Mouse (Mus musculus): ENCODE results near the gene Gck. TPM values are rescaled to one million over a fixed set of nuclear protein-coding genes. Genes with fewer than 3 reads are reported as not detected.

Gck gene
- polyA plus RNA-seq, 1 experiment from 2014 or later = 3.5 TPM

DNA sequence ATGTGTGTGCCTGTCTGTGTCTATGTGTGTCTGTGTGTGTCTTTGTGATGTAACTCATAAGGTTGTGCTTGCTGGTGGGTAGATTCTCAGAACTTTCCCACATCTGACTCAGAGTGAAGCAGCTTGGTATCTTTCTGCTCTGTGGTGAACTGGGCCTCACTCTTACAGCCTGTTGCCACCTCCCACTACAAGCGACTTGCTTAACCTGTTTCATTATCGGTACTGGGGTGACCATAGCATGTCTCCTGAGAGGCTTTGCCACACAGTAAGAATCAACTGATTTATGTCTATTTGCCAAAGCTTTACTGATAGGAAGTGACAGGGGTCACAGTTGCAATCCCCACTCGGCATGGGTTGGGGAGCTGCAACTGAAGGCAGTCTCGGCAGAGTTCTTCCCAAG, 41.2 kb downstream of the Gck start:
- Histone ChIP-seq H3K27me3 (peaks cover 3% of the 10 kb centered on the region; the same call in 1 of the 2 replicates), H3K4me2 (replicated peaks) (no peak overlapping the region), H3K36me3 (no peaks in the 10 kb centered on the region), H3K4me1 (0 out of 2 replicates have a peak, but pooled peaks cover 3% of the 10 kb centered on the region), H3K27ac (replicated peaks) (no peak overlapping the region), H3K9ac (no peak overlapping the region), H3K4me3 (replicated peaks) (no peak overlapping the region), H3K9me3 (replicated peaks) (no peaks in the 10 kb centered on the region)
- ATAC-seq (ENCODE audit: insufficient number of reproducible peaks, low FRiP score, low TSS enrichment, low read depth) = no peak
- 72% methylated on average over 4 of the region's 4 CpGs for WGBS

DNA sequence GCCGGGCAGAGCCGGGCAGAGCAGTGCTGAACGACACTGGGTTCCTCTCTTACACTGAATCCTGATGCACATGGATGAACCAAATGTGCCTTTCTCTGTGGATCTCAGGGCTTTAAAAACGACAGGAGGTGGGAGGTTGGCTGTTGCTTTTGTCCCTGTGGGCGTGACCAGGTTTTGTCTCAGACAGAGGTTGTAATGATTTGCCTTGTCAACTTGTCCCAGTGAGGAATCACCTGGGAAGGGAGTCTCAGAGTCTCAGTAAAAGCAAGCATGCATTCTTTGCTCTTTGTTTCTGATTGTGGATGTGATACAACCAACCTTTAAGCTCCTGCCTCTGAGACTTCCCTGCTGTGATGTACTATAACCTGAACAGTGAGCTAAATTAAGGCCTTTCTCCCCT, 42.8 kb downstream of the Gck start:
- no peak overlapping the region for H3K4me2 ChIP-seq (replicated peaks)
- ATAC-seq (ENCODE audit: insufficient number of reproducible peaks, low FRiP score, low TSS enrichment, low read depth) = no peak
- WGBS = 64% methylated on average over 5 of the region's 5 CpGs

GRCm38 (mm10) chr11:5905778-5906518, 43.9 kb downstream of the Gck start:
- WGBS = 75% methylated on average over 10 of the region's 10 CpGs
- Histone ChIP-seq H3K9me3 (replicated peaks) (no peaks in the 10 kb centered on the region), H3K27me3 (no peaks in the 10 kb centered on the region), H3K9ac (no peak overlapping the region), H3K36me3 (no peaks in the 10 kb centered on the region), H3K4me3 (replicated peaks) (no peak overlapping the region), H3K4me2 (replicated peaks) (no peak overlapping the region), H3K4me1 (peaks cover 17% of the 10 kb centered on the region), H3K27ac (replicated peaks) (no peak overlapping the region)
- no peak for ATAC-seq (ENCODE audit: insufficient number of reproducible peaks, low FRiP score, low TSS enrichment, low read depth)

More for the DNA sequence above, 42.8 kb downstream of the Gck start:
- H3K9ac ChIP-seq = no peak overlapping the region
- no peaks in the 10 kb centered on the region for H3K27me3 ChIP-seq
- H3K27ac ChIP-seq (replicated peaks) = no peak overlapping the region
- H3K4me1 ChIP-seq = peaks cover 6% of the 10 kb centered on the region
- H3K4me3 ChIP-seq (replicated peaks) = no peak overlapping the region
- H3K36me3 ChIP-seq = no peaks in the 10 kb centered on the region
- no peaks in the 10 kb centered on the region for H3K9me3 ChIP-seq (replicated peaks)

- Histone ChIP-seq H3K4me2 (replicated peaks) (no peak overlapping the region), H3K27ac (replicated peaks) (no peak overlapping the region), H3K9me3 (replicated peaks) (no peaks in the 10 kb centered on the region), H3K4me3 (replicated peaks) (no peak overlapping the region), H3K4me1 (peaks cover 17% of the 10 kb centered on the region), H3K27me3 (0 out of 2 replicates have a peak, but pooled peaks cover 4% of the 10 kb centered on the region), H3K9ac (no peak overlapping the region), H3K36me3 (no peaks in the 10 kb centered on the region)
- no peak for ATAC-seq (ENCODE audit: insufficient number of reproducible peaks, low FRiP score, low TSS enrichment, low read depth)
- WGBS = 92% methylated on average over 6 of the region's 6 CpGs
Observed at GRCm38 (mm10) chr11:5904871-5905270, 45.0 kb downstream of the Gck start.

- Histone ChIP-seq H3K27ac (replicated peaks) (no peak overlapping the region), H3K4me1 (peaks cover 17% of the 10 kb centered on the region), H3K27me3 (0 out of 2 replicates have a peak, but pooled peaks cover 4% of the 10 kb centered on the region), H3K4me3 (replicated peaks) (no peak overlapping the region), H3K4me2 (replicated peaks) (no peak overlapping the region), H3K9me3 (replicated peaks) (no peaks in the 10 kb centered on the region), H3K9ac (no peak overlapping the region), H3K36me3 (no peaks in the 10 kb centered on the region)
- 78% methylated on average over 19 of the region's 19 CpGs for WGBS
- no peak for ATAC-seq (ENCODE audit: insufficient number of reproducible peaks, low FRiP score, low TSS enrichment, low read depth)
Observed at GRCm38 (mm10) chr11:5904357-5904756, 45.5 kb downstream of the Gck start.

GRCm38 (mm10) chr11:5903844-5904243, 46.0 kb downstream of the Gck start:
- no peak overlapping the region for H3K4me2 ChIP-seq (replicated peaks)
- H3K27me3 ChIP-seq = 0 out of 2 replicates have a peak, but pooled peaks cover 4% of the 10 kb centered on the region
- 73% methylated on average over 2 of the region's 2 CpGs for WGBS
- no peak overlapping the region for H3K27ac ChIP-seq (replicated peaks)
- peaks cover 17% of the 10 kb centered on the region for H3K4me1 ChIP-seq
- no peaks in the 10 kb centered on the region for H3K9me3 ChIP-seq (replicated peaks)
- H3K9ac ChIP-seq = no peak overlapping the region
- ATAC-seq (ENCODE audit: insufficient number of reproducible peaks, low FRiP score, low TSS enrichment, low read depth) = no peak
- H3K36me3 ChIP-seq = no peaks in the 10 kb centered on the region
- H3K4me3 ChIP-seq (replicated peaks) = no peak overlapping the region

GRCm38 (mm10) chr11:5902390-5902789, 47.5 kb downstream of the Gck start:
- peak overlapping the region; percentile 44 for H3K4me3 ChIP-seq (replicated peaks)
- H3K4me1 ChIP-seq = peaks cover 28% of the 10 kb centered on the region
- H3K27me3 ChIP-seq = 0 out of 2 replicates have a peak, but pooled peaks cover 4% of the 10 kb centered on the region
- peak overlapping the region; percentile 63 for H3K4me2 ChIP-seq (replicated peaks)
- no peaks in the 10 kb centered on the region for H3K36me3 ChIP-seq
- H3K27ac ChIP-seq (replicated peaks) = no peak overlapping the region
- ATAC-seq (ENCODE audit: insufficient number of reproducible peaks, low FRiP score, low TSS enrichment, low read depth) = no peak
- 16% methylated on average over 6 of the region's 6 CpGs for WGBS
- H3K9me3 ChIP-seq (replicated peaks) = no peaks in the 10 kb centered on the region
- H3K9ac ChIP-seq = peak overlapping the region; percentile 33; the same call in 1 of the 2 replicates

DNA sequence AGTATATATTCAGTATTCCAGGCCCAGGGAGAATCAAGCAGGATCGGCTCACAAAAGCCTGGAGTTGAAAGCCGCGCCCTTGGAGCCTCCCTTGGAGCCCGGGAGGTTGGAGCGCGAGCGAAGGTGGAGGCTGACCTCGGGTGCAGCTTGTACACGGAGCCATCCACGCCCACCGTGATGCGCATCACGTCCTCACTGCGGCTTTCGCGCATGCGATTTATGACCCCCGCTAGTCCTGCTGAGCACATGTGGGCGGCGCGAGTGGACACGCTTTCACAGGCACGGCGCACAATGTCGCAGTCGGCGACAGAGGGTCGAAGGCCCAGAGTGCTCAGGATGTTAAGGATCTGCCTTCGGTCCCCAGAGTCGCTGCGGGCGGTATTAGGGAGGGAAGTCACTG, 47.9 kb downstream of the Gck start:
- ATAC-seq (ENCODE audit: insufficient number of reproducible peaks, low FRiP score, low TSS enrichment, low read depth) = peak; percentile 69
- under 1% methylated on average over 32 of the region's 32 CpGs for WGBS
- Histone ChIP-seq H3K27ac (replicated peaks) (no peak overlapping the region), H3K9ac (peak overlapping the region; percentile 33), H3K9me3 (replicated peaks) (no peaks in the 10 kb centered on the region), H3K4me1 (peaks cover 33% of the 10 kb centered on the region), H3K4me3 (replicated peaks) (peak overlapping the region; percentile 44), H3K27me3 (0 out of 2 replicates have a peak, but pooled peaks cover 4% of the 10 kb centered on the region), H3K36me3 (no peaks in the 10 kb centered on the region), H3K4me2 (replicated peaks) (peak overlapping the region; percentile 63)

DNA sequence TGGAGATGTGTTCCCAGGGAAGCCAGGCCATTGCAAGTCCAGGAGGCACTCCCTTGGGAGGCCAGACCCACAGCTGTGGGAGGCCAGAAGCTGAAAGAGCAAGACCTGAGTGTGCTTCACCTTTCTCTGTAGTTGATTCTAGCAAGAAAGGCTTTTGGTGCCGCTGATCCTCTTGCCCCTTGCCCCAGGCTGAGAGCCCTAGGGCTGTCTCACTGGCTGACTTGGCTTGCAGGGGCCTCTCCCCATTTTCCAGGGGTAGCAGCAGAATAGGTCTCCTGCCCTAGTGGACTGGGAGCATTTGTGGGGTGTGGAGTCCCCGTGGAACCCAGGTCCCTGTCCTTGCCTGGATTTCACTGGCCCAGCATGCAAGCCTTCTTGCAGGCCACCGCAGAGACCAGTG, 48.6 kb downstream of the Gck start:
- H3K36me3 ChIP-seq = no peaks in the 10 kb centered on the region
- 0 out of 2 replicates have a peak, but pooled peaks cover 4% of the 10 kb centered on the region for H3K27me3 ChIP-seq
- H3K27ac ChIP-seq (replicated peaks) = no peak overlapping the region
- peak overlapping the region; percentile 44 for H3K4me3 ChIP-seq (replicated peaks)
- peaks cover 38% of the 10 kb centered on the region for H3K4me1 ChIP-seq
- WGBS = 32% methylated on average over 3 of the region's 3 CpGs
- ATAC-seq (ENCODE audit: insufficient number of reproducible peaks, low FRiP score, low TSS enrichment, low read depth) = no peak
- H3K9ac ChIP-seq = peak overlapping the region; percentile 33
- H3K9me3 ChIP-seq (replicated peaks) = no peaks in the 10 kb centered on the region
- peak overlapping the region; percentile 63 for H3K4me2 ChIP-seq (replicated peaks)

- Histone ChIP-seq H3K36me3 (no peaks in the 10 kb centered on the region), H3K4me2 (replicated peaks) (no peak overlapping the region), H3K9me3 (replicated peaks) (no peaks in the 10 kb centered on the region), H3K9ac (no peak overlapping the region), H3K4me3 (replicated peaks) (no peak overlapping the region), H3K27me3 (0 out of 2 replicates have a peak, but pooled peaks cover 4% of the 10 kb centered on the region), H3K27ac (replicated peaks) (no peak overlapping the region), H3K4me1 (peaks cover 38% of the 10 kb centered on the region)
- 72% methylated on average over 10 of the region's 10 CpGs for WGBS
- ATAC-seq (ENCODE audit: insufficient number of reproducible peaks, low FRiP score, low TSS enrichment, low read depth) = no peak
Observed at GRCm38 (mm10) chr11:5899286-5899685, 50.6 kb downstream of the Gck start.

- no peak within 1 kb of the TSS for H3K9ac ChIP-seq
- H3K36me3 ChIP-seq = no peaks in the 10 kb centered on the region
- H3K27ac ChIP-seq (replicated peaks) = no peak within 1 kb of the TSS
- peaks cover 38% of the 10 kb centered on the region for H3K4me1 ChIP-seq
- no peak within 1 kb of the TSS for H3K4me2 ChIP-seq (replicated peaks)
- no peak within 1 kb of the TSS for H3K4me3 ChIP-seq (replicated peaks)
- H3K27me3 ChIP-seq = 0 out of 2 replicates have a peak, but pooled peaks cover 4% of the 10 kb centered on the region
- no peak for ATAC-seq (ENCODE audit: insufficient number of reproducible peaks, low FRiP score, low TSS enrichment, low read depth)
- WGBS = 72% methylated on average over 5 of the region's 5 CpGs
- H3K9me3 ChIP-seq (replicated peaks) = no peaks in the 10 kb centered on the region
Observed at GRCm38 (mm10) chr11:5898531-5898930, 51.4 kb downstream of the Gck start, which contains the start of gene Myl7. Gene Myl7 (minus strand): TSS chr11:5898782.

Data from embryonic facial prominence, embryonic 15.5 days (tissue).